Mouse (Mus musculus) neural tube, embryonic 15.5 days (tissue): Measurements from ENCODE around the gene Luc7l3. TPM values are rescaled to one million over a fixed set of nuclear protein-coding genes. Genes with fewer than 3 reads are reported as not detected.
A peak's percentile ranks its signal among the peaks of the same experiment; 100 is the strongest.

Experiments
- ATAC-seq: fragments of 200-750 bp; cut with Nextera tagmentation; 2 replicates; pipeline ENCODE4 v1.8.0; 2017; ENCODE audit warnings: mild to moderate bottlenecking, moderate TSS enrichment, moderate library complexity; ENCODE audit not compliant: low FRiP score
- H3K27ac ChIP-seq: fragments of 300-500 bp; sonication (generic); replicated peaks from 2 replicates; pipeline ENCODE4 v1.5.1; 2015; ENCODE audit warnings: mild to moderate bottlenecking, inconsistent platforms
- H3K27me3 ChIP-seq: fragments of 300-500 bp; sonication (generic); replicated peaks from 2 replicates; pipeline ENCODE4 v1.6.1; 2015; ENCODE audit warnings: inconsistent platforms
- H3K36me3 ChIP-seq: fragments of 300-500 bp; sonication (generic); 2 replicates; pipeline ENCODE4 v1.6.1; 2015; ENCODE audit warnings: inconsistent platforms
- H3K4me1 ChIP-seq: fragments of 300-500 bp; sonication (generic); 2 replicates; pipeline ENCODE4 v1.6.1; 2015; ENCODE audit warnings: inconsistent platforms
- H3K4me2 ChIP-seq: fragments of 300-500 bp; sonication (generic); 2 replicates; pipeline ENCODE4 v1.6.1; 2015; ENCODE audit warnings: inconsistent platforms, mild to moderate bottlenecking, moderate library complexity
- H3K4me3 ChIP-seq: fragments of 300-500 bp; sonication (generic); replicated peaks from 2 replicates; pipeline ENCODE4 v1.5.1; 2015; ENCODE audit warnings: mild to moderate bottlenecking, inconsistent platforms
- H3K9ac ChIP-seq: fragments of 300-500 bp; sonication (generic); replicated peaks from 2 replicates; pipeline ENCODE4 v1.6.1; 2015; ENCODE audit warnings: mild to moderate bottlenecking, inconsistent platforms
- H3K9me3 ChIP-seq: fragments of 300-500 bp; sonication (generic); replicated peaks from 2 replicates; pipeline ENCODE4 v1.6.1; 2016; ENCODE audit warnings: inconsistent platforms
- WGBS: fragments of 180-500 bp; shearing (Covaris S2); methylation state at CpG from one replicate; pipeline ENCODE4 v1.1.7; 2015; ENCODE audit warnings: mixed read lengths; 5-methylcytosine and 5-hydroxymethylcytosine counted together
- polyA plus RNA-seq: library from polyadenylated mRNA; unstranded; fragments of >200 nt; fragmentation: Nextera tagmentation; extraction: Ambion mirVana; gene quantifications from 2 replicates; pipeline ENCODE4 v1.2.1, GENCODE M21; 2015

The Luc7l3 gene
- polyA plus RNA-seq, 1 experiment from 2014 or later = 133 TPM

GRCm38 (mm10) chr11:94332726-94333125 lies 10.9 kb upstream of the Luc7l3 start:
- H3K4me3 ChIP-seq = no peak overlapping the region
- ATAC-seq = no peak
- no peak overlapping the region for H3K4me2 ChIP-seq
- no peaks in the 10 kb centered on the region for H3K27me3 ChIP-seq
- peaks cover 35% of the 10 kb centered on the region for H3K4me1 ChIP-seq
- WGBS = 87% methylated on average over 6 of the region's 6 CpGs
- H3K9ac ChIP-seq = no peak overlapping the region
- H3K27ac ChIP-seq = no peak overlapping the region
- peaks cover 22% of the 10 kb centered on the region for H3K36me3 ChIP-seq
- H3K9me3 ChIP-seq = no peaks in the 10 kb centered on the region

- 97% methylated on average over 3 of the region's 3 CpGs for WGBS
- ATAC-seq = no peak
- peaks cover 8% of the 10 kb centered on the region for H3K36me3 ChIP-seq
- peaks cover 46% of the 10 kb centered on the region for H3K4me1 ChIP-seq
- no peaks in the 10 kb centered on the region for H3K9me3 ChIP-seq
- H3K27ac ChIP-seq = no peak overlapping the region
- no peak overlapping the region for H3K9ac ChIP-seq
- no peak overlapping the region for H3K4me3 ChIP-seq
- H3K27me3 ChIP-seq = no peaks in the 10 kb centered on the region
- H3K4me2 ChIP-seq = peak overlapping the region; percentile 76; the same call in 1 of the 2 replicates
Measured at GRCm38 (mm10) chr11:94330211-94330610, 8.4 kb upstream of the Luc7l3 start.

GRCm38 (mm10) chr11:94329270-94329891 lies 7.6 kb upstream of the Luc7l3 start:
- Histone ChIP-seq H3K27ac (peak overlapping the region; percentile 97; the same call in 1 of the 2 replicates), H3K4me3 (peak overlapping the region; percentile 12; the same call in 1 of the 2 replicates)
- 52% methylated on average over 4 of the region's 4 CpGs for WGBS

GRCm38 (mm10) chr11:94328644-94329025 lies 6.8 kb upstream of the Luc7l3 start:
- Histone ChIP-seq H3K9ac (peak overlapping the region; percentile 83), H3K27me3 (no peaks in the 10 kb centered on the region), H3K27ac (peak overlapping the region; percentile 97), H3K9me3 (no peaks in the 10 kb centered on the region), H3K4me3 (peak overlapping the region; percentile 60), H3K4me2 (peak overlapping the region; percentile 76), H3K4me1 (peaks cover 46% of the 10 kb centered on the region), H3K36me3 (no peaks in the 10 kb centered on the region)
- whole genome bisulfite sequencing = 1% methylated on average over 10 of the region's 10 CpGs
- no peak for ATAC-seq

More at GRCm38 (mm10) chr11:94329270-94329891, 7.6 kb upstream of the Luc7l3 start:
- Histone ChIP-seq H3K27me3 (no peaks in the 10 kb centered on the region), H3K4me2 (peak overlapping the region; percentile 76), H3K9me3 (no peaks in the 10 kb centered on the region), H3K36me3 (peaks cover 2% of the 10 kb centered on the region), H3K9ac (no peak overlapping the region), H3K4me1 (peaks cover 46% of the 10 kb centered on the region)
- no peak for ATAC-seq

GRCm38 (mm10) chr11:94327693-94328643 lies 6.2 kb upstream of the Luc7l3 start, which contains the start of gene Ankrd40:
Gene Ankrd40 (plus strand): TSS chr11:94328001.
- peak within 1 kb of the TSS; percentile 97 for H3K27ac ChIP-seq
- no peaks in the 10 kb centered on the region for H3K9me3 ChIP-seq
- H3K4me3 ChIP-seq = peak within 1 kb of the TSS; percentile 60
- H3K36me3 ChIP-seq = no peaks in the 10 kb centered on the region
- peak within 1 kb of the TSS; percentile 76 for H3K4me2 ChIP-seq
- ATAC-seq = peak; percentile 88
- H3K27me3 ChIP-seq = no peaks in the 10 kb centered on the region
- H3K4me1 ChIP-seq = peaks cover 46% of the 10 kb centered on the region
- WGBS = 1% methylated on average over 62 of the region's 78 CpGs
- H3K9ac ChIP-seq = peak within 1 kb of the TSS; percentile 83

- Histone ChIP-seq H3K27ac (peak overlapping the region; percentile 97), H3K27me3 (no peaks in the 10 kb centered on the region), H3K9ac (peak overlapping the region; percentile 45), H3K4me2 (peak overlapping the region; percentile 76), H3K4me1 (peaks cover 46% of the 10 kb centered on the region), H3K36me3 (no peaks in the 10 kb centered on the region), H3K9me3 (no peaks in the 10 kb centered on the region), H3K4me3 (peak overlapping the region; percentile 60)
- peak; percentile 83 for ATAC-seq
- WGBS = 3% methylated on average over 10 of the region's 10 CpGs
Measured at GRCm38 (mm10) chr11:94326961-94327411, 5.2 kb upstream of the Luc7l3 start.

- Histone ChIP-seq H3K27me3 (no peaks in the 10 kb centered on the region), H3K36me3 (no peaks in the 10 kb centered on the region), H3K4me1 (peaks cover 34% of the 10 kb centered on the region), H3K9ac (no peak overlapping the region), H3K9me3 (no peaks in the 10 kb centered on the region), H3K27ac (no peak overlapping the region), H3K4me3 (no peak overlapping the region), H3K4me2 (no peak overlapping the region)
- ATAC-seq = no peak
- 93% methylated on average over 5 of the region's 5 CpGs for WGBS
Measured at GRCm38 (mm10) chr11:94324618-94325017, 2.8 kb upstream of the Luc7l3 start.

- no peaks in the 10 kb centered on the region for H3K27me3 ChIP-seq
- no peak for ATAC-seq
- 0 out of 2 replicates have a peak overlapping the region, but pooled peaks have one; percentile 99 for H3K27ac ChIP-seq
- 84% methylated on average over 5 of the region's 5 CpGs for WGBS
- no peak overlapping the region for H3K4me3 ChIP-seq
- no peaks in the 10 kb centered on the region for H3K9me3 ChIP-seq
- H3K9ac ChIP-seq = no peak overlapping the region
- peaks cover 38% of the 10 kb centered on the region for H3K4me1 ChIP-seq
- H3K36me3 ChIP-seq = no peaks in the 10 kb centered on the region
- H3K4me2 ChIP-seq = no peak overlapping the region
Measured at GRCm38 (mm10) chr11:94323271-94323925, 1.6 kb upstream of the Luc7l3 start.

GRCm38 (mm10) chr11:94322636-94323035 lies 848 bp upstream of the Luc7l3 start:
- H3K36me3 ChIP-seq = no peaks in the 10 kb centered on the region
- H3K9ac ChIP-seq = peak overlapping the region; percentile 99
- H3K4me3 ChIP-seq = peak overlapping the region; percentile 99
- peak overlapping the region; percentile 64 for H3K4me2 ChIP-seq
- H3K27ac ChIP-seq = peak overlapping the region; percentile 99
- no peaks in the 10 kb centered on the region for H3K27me3 ChIP-seq
- H3K4me1 ChIP-seq = peaks cover 45% of the 10 kb centered on the region
- 44% methylated on average over 5 of the region's 5 CpGs for WGBS
- ATAC-seq = no peak
- no peaks in the 10 kb centered on the region for H3K9me3 ChIP-seq

- H3K9ac ChIP-seq = peak overlapping the region; percentile 99
- WGBS = under 1% methylated on average over 66 of the region's 67 CpGs
- no peaks in the 10 kb centered on the region for H3K36me3 ChIP-seq
- peak overlapping the region; percentile 99 for H3K4me3 ChIP-seq
- H3K4me2 ChIP-seq = peak overlapping the region; percentile 64
- ATAC-seq = peak; percentile 80
- peak overlapping the region; percentile 99 for H3K27ac ChIP-seq
- no peaks in the 10 kb centered on the region for H3K9me3 ChIP-seq
- H3K27me3 ChIP-seq = no peaks in the 10 kb centered on the region
- H3K4me1 ChIP-seq = peaks cover 50% of the 10 kb centered on the region
Measured at GRCm38 (mm10) chr11:94320969-94321930, 538 bp downstream of the Luc7l3 start.
